Mouse (Mus musculus) heart, postnatal 25 days (tissue): Measurements from ENCODE around the gene Nckap5l. TPM values are rescaled to one million over a fixed set of nuclear protein-coding genes. Genes with fewer than 3 reads are reported as not detected.

Source experiments
- DNase-seq: peaks from one replicate; pipeline ENCODE4 v3.0.0; 2022; ENCODE audit warnings: low spot score
- intact Hi-C: fragments of 180-260 bp; cut with DNase I; formaldehyde crosslinking; loops from one replicate; pipeline ENCODE4 v1.15.1; 2025
- total RNA-seq, 2 experiments: library from RNA; stranded (reverse); gene quantifications; 2 replicates each; pipeline ENCODE4 v1.2.3; 2021

Nckap5l gene
- total RNA-seq, 2 experiments from 2014 or later: 6.4 to 7.6 TPM

DNA sequence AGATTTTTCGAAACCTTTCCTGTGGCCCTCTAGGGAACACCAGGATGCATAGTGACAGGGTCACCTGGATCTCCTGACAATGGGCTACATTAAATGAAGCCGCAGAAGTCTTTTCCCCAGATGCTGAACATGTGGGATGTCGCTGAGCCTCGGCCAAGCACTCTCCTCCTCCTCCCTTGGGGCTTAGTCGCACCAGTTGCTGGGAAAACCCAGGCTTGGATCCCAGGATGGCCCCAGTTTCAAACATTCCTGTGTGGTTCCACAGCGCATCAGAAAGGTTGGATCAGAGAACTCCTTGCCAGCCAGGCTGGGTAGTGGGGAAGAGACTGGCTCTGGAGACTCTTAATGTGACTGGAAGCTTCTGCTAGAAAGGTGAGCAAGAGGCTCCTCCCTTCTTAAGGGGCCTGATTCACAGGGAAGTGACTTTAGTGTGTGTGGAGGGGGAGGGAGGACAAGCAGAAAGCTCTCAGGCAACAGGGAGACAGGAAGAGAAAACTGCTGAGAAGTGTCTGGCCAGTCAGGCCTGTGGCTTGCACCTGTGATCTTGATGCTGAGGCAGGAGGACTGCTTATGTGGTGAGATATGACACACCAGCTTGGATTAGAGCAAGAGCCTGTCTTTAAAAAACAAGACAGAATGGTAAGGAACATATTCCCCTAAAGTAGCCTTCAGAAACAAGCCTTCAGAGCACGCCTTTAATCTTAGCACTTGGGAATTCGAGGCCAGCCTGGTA is 18.4 kb downstream of the Nckap5l start:
- DNase-seq: no peak
- intact Hi-C loops: loop anchor here (1.0 kb wide), 1 partner anchor 31 kb away; no protein-coding TSS in a partner anchor

DNA sequence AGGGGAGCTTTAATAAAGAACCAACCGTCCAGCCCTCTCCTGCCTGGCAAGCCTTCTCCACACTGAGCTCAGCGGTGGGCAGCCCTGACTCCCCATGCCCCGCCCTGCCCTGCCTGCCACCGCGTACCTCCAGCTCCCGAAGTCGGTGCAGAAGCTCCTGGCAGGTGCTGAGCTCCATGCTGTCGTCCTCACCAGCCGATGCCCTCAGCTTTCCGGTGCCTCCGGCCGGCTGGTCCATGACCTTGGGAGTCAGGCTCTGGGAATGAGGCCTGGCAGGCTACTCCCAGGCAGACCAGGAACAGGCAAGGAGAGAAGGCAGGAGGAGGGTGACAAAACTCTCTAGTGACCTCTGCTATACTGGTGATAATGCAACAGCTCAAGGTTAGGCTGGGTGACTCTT is 23.6 kb downstream of the Nckap5l start:
- intact Hi-C loops: no loop called here
- no peak for DNase-seq

DNA sequence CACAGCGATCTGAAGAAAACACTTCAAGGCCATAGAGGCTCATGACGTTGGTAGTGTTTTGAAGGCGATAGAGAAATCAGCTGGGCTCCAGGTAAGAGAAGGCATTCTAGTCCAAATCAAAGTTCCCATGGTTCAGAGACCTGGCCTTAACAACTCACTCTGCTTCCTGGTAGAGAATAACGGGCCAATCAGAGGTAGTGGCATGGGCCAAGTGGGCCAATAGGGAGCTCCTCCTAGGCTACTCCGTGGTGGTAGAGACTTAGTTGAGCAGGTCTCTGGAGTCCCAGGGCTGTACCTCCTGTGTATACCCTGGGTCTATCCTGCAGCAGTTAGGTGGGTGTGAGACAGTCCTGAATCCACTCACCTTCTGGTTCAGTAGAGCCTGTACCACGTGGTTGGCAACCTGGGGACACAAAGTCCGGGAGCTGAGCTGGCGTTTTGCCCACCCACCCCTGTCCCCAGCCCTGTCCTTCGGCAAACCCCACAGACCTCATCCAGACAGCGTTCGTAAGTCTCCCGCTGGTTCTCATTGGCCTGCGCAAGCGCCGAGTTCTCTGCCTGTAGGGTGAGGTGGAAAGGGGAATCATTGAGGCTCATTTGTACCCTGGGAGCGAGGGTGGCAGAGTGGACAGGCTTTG is 24.3 kb downstream of the Nckap5l start:
- no peak for DNase-seq
- intact Hi-C loops: no loop called here

DNA sequence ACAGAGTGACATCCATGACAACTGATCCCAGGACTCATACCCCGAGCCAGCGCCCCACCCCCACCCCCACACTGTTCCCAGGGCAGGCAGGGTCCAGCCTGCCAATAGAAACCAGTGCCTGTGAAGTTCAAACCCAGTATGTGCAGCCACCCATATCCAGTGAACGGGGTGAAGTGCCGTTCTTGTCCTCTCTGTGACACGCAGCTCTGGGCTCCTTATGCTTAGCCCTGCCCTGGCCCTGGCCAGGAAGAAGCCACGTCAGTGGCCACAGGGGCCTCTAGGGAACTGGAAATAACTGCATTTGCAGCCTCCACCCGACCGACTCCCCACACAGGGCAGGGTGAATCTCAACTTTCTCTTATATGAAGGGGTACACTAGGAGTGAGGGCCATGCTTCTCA is 25.6 kb downstream of the Nckap5l start:
- no peak for DNase-seq
- intact Hi-C loops: no loop called here

DNA sequence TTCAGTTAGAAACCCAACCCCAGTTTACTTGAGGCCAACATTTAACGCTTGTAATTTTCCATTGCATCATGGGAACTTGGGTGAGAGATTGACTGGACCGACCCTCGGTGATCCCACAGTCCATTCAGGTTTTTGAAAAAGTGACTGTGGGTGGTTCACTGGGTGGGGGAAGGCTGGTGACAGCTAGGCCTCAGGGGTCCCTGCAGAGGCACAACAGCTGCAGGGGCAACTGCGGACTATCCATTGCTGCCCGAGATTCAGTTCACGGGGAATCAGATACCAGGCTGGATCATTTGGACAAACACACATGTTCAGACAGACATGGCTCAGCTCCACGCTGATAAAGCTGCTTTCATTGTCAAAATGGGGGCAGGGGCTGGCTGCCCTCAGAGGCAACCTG is 26.0 kb downstream of the Nckap5l start:
- DNase-seq: no peak
- intact Hi-C loops: no loop called here

DNA sequence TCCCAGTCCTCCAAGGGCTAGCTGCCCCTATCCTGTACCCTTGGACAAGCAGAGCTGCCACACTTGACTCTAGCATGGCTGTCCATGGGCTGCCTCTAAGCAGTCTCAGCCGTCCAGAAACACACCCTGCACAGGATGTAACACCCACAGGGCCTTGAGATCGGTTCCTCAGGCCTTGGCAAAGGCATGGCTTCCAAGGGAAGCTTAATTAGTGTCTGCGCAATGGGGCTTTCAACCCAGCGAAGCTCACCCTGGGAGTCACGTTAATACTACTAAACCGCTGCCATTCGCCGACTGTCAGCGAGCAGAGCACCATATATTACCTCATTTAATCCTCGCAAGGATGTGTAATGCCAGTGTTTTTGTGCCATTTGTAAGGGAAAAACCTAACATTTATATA is 26.5 kb downstream of the Nckap5l start:
- no peak for DNase-seq
- intact Hi-C loops: no loop called here

DNA sequence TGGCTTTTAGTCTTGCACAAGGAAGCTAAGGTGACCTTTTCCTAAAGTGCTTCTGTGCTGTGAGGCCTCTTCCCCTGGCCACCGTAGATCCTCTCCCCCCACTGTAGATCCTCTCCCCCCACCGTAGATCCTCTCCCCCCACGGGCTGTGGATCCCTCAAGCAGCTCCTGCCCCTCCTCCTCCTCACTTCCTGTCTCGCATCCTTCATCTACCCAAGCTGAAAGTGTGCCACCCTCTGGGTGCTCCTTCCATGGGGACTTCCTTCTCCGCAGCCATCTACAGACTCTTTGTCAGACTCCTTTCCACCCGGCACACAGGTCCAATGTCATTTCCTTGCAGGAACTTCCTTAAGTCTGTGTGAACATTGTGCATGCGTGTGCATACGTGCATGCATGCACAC is 27.2 kb downstream of the Nckap5l start:
- no peak for DNase-seq
- intact Hi-C loops: no loop called here

DNA sequence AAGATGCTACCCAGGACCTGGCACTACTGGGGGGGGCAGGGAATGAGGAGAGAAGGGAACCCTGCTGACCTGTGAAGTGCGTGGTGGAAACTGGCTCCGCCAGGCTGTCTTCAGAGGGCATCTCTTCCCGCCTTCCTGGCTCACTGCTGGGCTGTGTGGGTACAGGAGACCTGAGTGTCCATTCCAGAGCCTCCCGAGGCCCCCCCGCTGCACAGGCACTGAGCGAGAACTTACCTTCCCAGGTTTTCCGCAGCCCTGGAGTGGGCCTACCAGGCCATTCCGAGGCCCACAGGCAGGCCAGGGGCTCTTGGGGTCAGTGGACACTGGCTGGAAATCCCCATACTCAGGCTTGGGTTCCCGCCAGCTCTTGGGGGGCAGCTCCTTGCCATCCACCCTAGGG is 33.7 kb downstream of the Nckap5l start:
- intact Hi-C loops: no loop called here

DNA sequence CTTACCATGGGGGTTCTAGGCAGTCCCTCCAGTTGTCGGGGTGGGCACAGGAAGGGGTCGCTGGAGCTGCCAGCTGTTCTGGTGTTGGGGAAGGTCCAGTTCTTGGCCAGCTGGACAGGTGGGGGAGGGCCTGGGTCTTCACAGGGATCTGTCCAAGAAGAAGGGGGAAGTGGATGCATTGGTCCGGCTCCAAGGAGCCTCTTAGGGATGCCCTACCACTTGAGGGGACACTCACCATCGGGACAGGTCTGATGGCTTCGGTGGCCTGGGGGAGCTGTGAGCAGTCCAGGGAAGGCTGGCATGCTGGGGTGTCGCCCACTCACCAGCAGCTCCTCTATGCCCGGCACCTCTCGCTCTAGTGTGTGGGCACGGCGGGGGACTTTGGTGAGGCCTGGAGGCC is 34.4 kb downstream of the Nckap5l start:
- intact Hi-C loops: no loop called here
- DNase-seq: no peak

More for the DNA sequence above, 33.7 kb downstream of the Nckap5l start:
- no peak for DNase-seq

DNA sequence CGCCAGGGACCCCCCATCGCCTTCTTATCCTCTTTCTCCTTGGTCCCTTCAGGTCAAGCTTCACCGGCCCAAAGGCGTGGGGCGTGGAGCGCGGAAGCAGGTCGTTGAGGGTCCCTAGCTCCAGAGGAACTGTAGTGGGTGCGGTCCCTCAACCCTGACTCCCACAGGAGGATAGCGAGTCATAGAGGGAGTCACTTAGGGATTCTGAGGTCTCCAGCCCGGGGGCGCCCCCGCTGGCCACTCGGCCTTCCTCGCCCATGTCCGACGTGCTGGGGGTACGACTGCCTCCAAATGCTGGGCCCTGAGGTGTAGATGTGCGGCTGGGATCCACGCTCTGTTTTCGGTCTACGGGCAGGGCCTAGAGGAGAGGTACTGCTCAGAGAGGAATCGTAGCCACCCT is 35.0 kb downstream of the Nckap5l start:
- DNase-seq: no peak
- intact Hi-C loops: no loop called here

DNA sequence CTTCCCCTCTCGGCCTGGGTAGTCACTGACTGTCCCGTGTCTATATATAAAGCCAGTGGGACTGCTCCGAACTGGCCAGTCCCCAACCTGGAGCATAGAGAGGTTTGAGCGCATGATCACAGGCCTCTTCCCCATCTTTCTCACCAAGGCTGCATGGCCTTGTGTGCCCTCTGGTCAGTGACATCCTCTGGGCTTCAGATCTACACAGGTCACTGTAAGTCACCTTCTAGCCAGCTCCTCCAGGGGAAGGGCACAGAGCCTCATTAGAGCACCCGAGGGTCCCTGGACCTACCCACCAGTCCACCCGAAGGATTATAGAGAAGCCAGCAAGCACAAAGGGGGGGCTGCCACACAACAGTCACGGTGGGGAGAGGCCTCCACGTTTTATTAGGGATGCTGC is 35.9 kb downstream of the Nckap5l start:
- intact Hi-C loops: no loop called here
- no peak for DNase-seq

DNA sequence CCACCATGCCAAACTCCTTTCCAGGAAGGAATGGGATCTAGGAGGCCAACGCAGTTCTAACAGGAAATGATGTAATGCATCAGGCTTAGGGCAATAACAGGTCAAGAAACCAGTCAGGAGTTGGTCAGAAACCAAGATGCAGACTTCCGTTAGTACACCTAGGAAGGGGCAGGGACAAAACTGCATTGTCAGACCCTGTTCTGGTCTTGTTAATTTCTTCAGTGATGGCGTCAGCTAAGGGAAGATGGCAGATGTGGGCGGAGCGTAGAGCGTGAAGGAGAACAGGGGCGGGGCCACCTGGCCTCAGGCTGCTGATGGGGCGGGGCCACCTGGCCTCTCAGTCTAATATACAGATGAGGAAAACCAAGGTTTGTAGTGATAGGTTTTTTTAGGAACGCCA is 36.4 kb downstream of the Nckap5l start:
- intact Hi-C loops: no loop called here
- DNase-seq: no peak

DNA sequence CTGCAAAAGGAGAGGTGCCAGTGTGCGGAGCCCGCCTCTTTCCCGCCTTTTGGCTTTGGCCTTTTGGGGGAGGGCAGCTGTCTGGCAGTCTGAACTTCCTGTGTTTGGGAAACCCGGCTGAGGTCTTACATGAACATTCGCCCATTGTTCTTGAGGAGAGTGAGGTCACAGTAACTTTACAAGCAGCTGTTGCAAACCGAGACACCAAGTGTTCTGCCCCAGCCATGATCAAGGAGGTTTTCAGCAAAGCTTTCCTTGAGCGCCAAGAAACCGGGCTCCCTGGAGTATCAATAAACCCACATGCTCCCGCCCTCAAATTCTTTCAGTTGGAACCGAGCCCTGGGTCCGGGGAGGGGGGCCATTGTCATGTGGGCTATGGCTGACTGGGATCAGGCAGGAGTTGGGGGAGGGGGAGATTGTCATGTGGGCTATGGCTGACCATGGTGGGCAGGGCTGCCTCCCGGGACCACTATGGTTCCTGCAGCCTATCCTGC is 37.0 kb downstream of the Nckap5l start:
- peak; percentile 80 for DNase-seq
- intact Hi-C loops: no loop called here

DNA sequence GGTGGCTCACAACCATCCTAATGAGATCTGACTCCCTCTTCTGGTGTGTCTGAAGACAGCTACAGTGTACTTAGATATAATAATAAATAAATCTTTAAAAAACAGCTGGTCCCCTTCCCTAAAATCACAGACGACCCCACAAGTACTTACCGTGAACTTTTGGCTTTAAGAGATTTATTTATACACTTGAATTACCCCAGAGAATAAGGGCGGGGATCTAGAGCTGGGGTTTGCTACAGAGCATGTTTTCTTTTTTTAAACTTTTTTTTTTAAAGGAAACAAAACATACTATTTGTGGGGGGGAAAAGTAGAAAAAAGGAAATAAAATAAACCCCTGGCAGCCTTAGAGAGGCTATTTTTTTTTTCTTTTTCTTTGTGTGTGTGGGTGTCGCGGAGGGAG is 37.4 kb downstream of the Nckap5l start:
- intact Hi-C loops: no loop called here
- DNase-seq: no peak

DNA sequence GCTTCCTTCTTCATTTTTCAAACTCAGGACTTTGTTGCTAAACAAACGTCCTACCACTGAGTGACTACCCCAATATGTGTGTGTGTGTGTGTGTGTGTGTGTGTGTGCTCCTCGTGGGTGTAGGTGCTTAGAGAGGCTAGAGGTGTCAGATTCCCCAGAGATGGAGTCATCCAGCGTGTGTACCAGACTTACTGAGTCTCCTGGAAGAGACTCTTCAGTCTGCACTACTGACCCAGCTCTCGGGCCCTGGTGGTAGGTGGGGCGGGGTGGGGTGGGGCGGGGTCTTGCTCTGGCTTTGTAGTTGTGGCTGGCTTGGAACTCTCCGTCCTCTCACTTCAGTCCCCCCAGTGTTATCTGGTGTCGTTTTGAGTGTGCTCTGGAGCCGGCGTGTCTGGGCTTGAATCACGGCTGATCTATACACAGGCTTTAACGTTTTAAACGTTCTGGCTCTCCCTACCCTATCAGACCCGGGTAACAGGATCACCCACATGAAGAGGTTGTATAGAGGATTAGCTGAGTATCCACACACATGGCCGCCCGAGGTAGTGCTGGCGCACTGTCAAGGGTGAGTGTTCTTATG is 39.8 kb downstream of the Nckap5l start:
- no peak for DNase-seq
- intact Hi-C loops: no loop called here

DNA sequence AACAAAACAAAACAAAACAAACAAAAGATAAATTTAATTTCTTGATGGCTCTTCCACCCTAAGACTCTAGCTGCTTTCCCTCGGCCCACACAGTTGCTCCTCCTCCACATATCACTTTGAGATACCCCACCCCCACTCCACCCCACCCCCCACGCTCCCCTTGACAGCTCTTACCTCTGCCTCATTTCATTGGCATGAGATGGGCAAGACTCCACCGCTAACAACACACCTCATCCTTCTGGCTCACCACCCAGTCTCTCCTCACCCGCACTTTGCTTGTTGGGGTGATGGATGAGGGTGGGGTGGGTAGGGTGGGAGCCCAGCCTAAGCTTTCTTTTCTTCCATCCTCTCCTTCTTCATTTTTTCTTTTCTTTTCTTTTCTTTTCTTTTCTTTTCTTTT is 40.6 kb downstream of the Nckap5l start:
- no peak for DNase-seq
- intact Hi-C loops: loop anchor here (1.0 kb wide), 1 partner anchor 54 kb away; no protein-coding TSS in a partner anchor

DNA sequence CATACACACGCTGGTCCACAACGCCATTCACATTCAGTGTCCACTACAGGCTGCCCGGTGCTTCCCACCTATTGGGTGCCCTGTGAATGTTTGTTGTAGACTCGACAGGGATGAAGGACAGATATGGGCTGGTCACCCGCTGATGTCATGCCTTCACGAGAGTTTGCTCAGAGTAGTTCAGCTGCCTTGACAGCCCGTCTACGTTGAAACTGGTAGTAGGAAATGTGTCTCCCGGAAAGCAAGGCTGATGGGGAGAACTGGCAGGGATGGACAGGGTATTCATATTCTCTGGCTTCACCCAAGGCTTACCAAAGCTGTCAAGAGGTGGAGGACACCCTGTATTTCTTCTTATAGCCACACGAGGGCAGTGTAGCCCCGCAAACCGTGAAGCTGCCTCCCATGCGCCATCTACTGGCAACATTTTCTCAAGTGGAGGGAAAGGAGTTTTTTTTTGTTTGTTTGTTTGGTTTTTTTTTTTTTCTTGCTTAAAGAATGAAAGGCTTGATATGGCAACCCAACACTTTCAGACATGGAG is 41.1 kb downstream of the Nckap5l start:
- peak; percentile 60 for DNase-seq
- intact Hi-C loops: loop anchor here (1.0 kb wide), 1 partner anchor 55 kb away; no protein-coding TSS in a partner anchor

DNA sequence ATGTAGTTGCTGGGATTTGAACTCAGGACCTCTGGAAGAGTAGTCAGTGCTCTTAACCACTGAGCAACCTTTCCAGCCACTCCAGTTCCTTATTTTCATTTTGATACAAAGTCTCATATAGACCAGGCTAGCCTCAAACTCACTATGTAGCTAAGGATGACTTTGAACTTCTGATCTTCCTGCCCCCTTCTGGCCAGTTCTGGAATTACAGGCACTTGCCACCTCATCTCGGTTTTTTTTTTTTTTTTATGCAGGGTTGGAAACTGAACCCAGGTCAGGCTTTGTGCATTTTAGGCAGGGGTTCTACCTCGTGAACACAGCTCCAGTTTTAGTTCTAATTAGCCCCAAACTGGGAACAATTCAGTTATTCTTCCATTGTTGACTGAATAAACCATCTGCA is 41.8 kb downstream of the Nckap5l start:
- intact Hi-C loops: loop anchor here (1.0 kb wide), 1 partner anchor 56 kb away; no protein-coding TSS in a partner anchor
- no peak for DNase-seq

DNA sequence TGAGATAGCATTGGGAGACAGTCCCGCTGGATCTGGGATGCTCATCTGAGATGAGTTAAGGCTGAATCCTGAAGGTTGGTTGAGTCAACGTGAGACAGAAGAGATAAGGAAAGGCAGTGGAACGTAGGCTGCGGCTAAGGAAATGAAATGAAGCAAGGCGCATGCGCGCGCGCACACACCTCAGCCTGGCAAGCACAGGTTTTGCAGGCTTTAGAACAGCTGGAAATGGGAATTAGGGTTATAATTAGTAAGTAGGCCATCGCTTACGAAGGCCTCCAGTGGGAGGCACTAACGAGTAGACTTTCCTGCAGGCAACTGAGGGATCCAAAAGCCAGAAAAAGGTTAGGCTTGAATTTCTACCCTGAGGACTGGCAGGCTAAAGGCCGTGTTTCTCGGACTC is 45.8 kb downstream of the Nckap5l start:
- intact Hi-C loops: no loop called here
- no peak for DNase-seq

DNA sequence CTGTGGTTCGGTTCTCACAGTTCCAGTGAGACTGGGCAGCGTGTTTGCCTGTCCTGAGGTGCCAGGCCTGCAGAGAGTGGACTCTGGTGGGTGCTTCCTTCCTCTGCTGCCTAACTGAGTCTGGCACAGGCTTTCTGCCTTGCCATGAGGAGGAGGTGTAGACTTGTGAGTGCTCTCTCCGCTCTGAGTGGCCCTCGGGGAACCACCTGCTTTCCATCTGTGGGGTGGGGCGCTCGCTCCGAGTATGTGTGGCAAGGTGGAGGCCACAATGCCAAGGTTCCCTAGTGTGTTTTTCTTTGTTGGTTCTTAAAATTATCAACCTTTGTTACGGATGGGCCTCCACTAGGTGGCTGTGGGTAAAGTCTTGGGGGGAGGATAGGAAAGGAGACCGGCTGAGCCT is 48.7 kb downstream of the Nckap5l start:
- intact Hi-C loops: no loop called here
- no peak for DNase-seq
